Mouse (Mus musculus) adrenal gland, postnatal 0 days (tissue): ENCODE data around the gene Cdkn2b. TPM values are rescaled to one million over a fixed set of nuclear protein-coding genes. Genes with fewer than 3 reads are reported as not detected.

ENCODE experiments used
- polyA plus RNA-seq: library from polyadenylated mRNA; unstranded; fragments of >200 nt; fragmentation: Nextera tagmentation; extraction: Ambion mirVana; gene quantifications from 2 replicates; pipeline ENCODE4 v1.2.1, GENCODE M21; 2015

Gene Cdkn2b
- 2.7 and 2.9 TPM in 2 replicates for polyA plus RNA-seq

DNA sequence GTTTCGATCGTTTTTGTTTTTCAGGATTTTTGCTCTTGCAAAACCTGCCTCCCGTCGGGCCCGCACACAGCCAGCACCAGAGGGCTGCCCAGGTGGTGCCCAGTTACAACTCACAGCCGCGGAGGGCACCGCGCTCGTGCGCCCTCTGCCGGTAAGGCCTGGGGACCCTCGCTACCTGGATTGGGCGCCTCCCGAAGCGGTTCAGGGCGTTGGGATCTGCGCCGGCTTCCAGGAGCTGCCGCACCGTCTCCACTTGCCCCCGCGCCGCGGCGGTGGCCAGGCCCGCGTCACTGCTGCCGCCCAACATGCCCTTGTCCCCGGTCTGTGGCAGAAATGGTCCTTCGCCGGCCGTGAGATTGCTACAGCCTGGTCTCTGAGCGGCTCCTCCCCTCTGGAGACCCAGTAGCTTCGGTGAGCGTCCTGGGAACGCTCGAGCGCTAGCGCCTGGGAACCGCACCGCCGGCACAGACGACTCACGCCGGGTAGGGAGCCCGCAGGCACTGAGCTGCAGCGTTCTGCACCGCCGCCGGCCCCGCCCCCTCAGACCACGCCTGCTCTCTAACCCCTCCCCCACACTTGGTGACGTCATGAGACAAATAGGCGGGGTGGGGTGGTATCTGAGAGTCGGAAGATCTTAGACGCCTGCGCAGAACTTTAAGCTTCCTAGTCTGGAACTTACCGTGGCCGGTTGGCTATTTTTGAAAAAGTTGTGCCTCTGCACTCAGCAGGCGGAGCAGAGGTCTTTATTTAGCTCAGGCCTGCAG is at the start of gene Cdkn2b:
Gene Cdkn2b, minus strand, starts transcription at position 549 of the 764 bp plus-strand sequence.

GRCm38 (mm10) chr4:89294486-89295440 is 16.1 kb downstream of the Cdkn2b start, which contains the start of gene Cdkn2a:
Gene Cdkn2a (minus strand): TSS chr4:89294653.

Other genes with a start within 250 kb of the Cdkn2b start
- 20.8 and 38.8 TPM in 2 replicates for gene Mtap, start 173.9 kb downstream of the Cdkn2b start, polyA plus RNA-seq
- 0.19 TPM in 1 of 2 replicates, not detected in the other for gene Cdkn2a, start 16.4 kb downstream of the Cdkn2b start, polyA plus RNA-seq